Mouse (Mus musculus) heart, embryonic 13.5 days (tissue): Measurements from ENCODE around the gene Vmn1r80. TPM values are rescaled to one million over a fixed set of nuclear protein-coding genes. Genes with fewer than 3 reads are reported as not detected.
"Not testable (repeated sequence)": the region's sequence is repeated elsewhere in the genome, so short reads cannot be mapped to it uniquely, and the experiment has no call there.

Experiments used
- ATAC-seq: fragments of 200-750 bp; cut with Nextera tagmentation; 2 replicates; pipeline ENCODE4 v1.8.0; 2017; ENCODE audit warnings: moderate TSS enrichment; ENCODE audit not compliant: insufficient number of reproducible peaks, low FRiP score, low TSS enrichment; ENCODE audit errors: extremely low read depth
- H3K27ac ChIP-seq: fragments of 300-500 bp; sonication (generic); replicated peaks from 2 replicates; pipeline ENCODE4 v1.5.1; 2015; ENCODE audit warnings: moderate library complexity, mild to moderate bottlenecking, inconsistent platforms
- H3K27me3 ChIP-seq: fragments of 300-500 bp; sonication (generic); replicated peaks from 2 replicates; pipeline ENCODE4 v1.6.1; 2015; ENCODE audit warnings: mild to moderate bottlenecking, inconsistent platforms
- H3K36me3 ChIP-seq: fragments of 300-500 bp; sonication (generic); 2 replicates; pipeline ENCODE4 v1.6.1; 2015; ENCODE audit warnings: mild to moderate bottlenecking, inconsistent platforms
- H3K4me1 ChIP-seq: fragments of 300-500 bp; sonication (generic); 2 replicates; pipeline ENCODE4 v1.6.1; 2015; ENCODE audit warnings: inconsistent platforms
- H3K4me2 ChIP-seq: fragments of 300-500 bp; sonication (generic); 2 replicates; pipeline ENCODE4 v1.6.1; 2015; ENCODE audit warnings: inconsistent platforms, mild to moderate bottlenecking, moderate library complexity
- H3K4me3 ChIP-seq: fragments of 300-500 bp; sonication (generic); 2 replicates; pipeline ENCODE4 v1.5.1; 2015; ENCODE audit warnings: moderate library complexity, mild to moderate bottlenecking, inconsistent platforms
- H3K9ac ChIP-seq: fragments of 300-500 bp; sonication (generic); 2 replicates; pipeline ENCODE4 v1.6.1; 2015; ENCODE audit warnings: inconsistent platforms, mild to moderate bottlenecking, moderate library complexity
- H3K9me3 ChIP-seq: fragments of 300-500 bp; sonication (generic); 2 replicates; pipeline ENCODE4 v1.6.1; 2016; ENCODE audit warnings: inconsistent platforms
- WGBS: fragments of 180-500 bp; shearing (Covaris S2); methylation state at CpG from one replicate; pipeline ENCODE4 v1.1.7; 2015; ENCODE audit warnings: mixed read lengths; 5-methylcytosine and 5-hydroxymethylcytosine counted together
- polyA plus RNA-seq: library from polyadenylated mRNA; unstranded; fragments of >200 nt; fragmentation: Nextera tagmentation; extraction: Ambion mirVana; gene quantifications from 2 replicates; pipeline ENCODE4 v1.2.1, GENCODE M21; 2015

The Vmn1r80 gene
- not detected in 2 replicates for polyA plus RNA-seq

- Histone ChIP-seq H3K4me3 (no peak within 1 kb of the TSS), H3K36me3 (no peaks in the 10 kb centered on the region), H3K27ac (no peak within 1 kb of the TSS), H3K9me3 (no peaks in the 10 kb centered on the region), H3K4me2 (no peak within 1 kb of the TSS), H3K4me1 (no peaks in the 10 kb centered on the region), H3K27me3 (no peaks in the 10 kb centered on the region), H3K9ac (no peak within 1 kb of the TSS)
- no peak for ATAC-seq
- WGBS, result 76% methylated on average over 1 of the region's 1 CpGs
These were observed at the start of gene Vmn1r80 for GRCm38 (mm10) chr7:12188986-12189385. TSS of gene Vmn1r80 (plus strand) at chr7:12189286.

- H3K27ac ChIP-seq, result no peak within 1 kb of the TSS
- H3K9me3 ChIP-seq, result 0 out of 2 replicates have a peak, but pooled peaks cover 3% of the 10 kb centered on the region
- H3K4me1 ChIP-seq, result no peaks in the 10 kb centered on the region
- H3K4me3 ChIP-seq, result no peak within 1 kb of the TSS
- H3K9ac ChIP-seq, result no peak within 1 kb of the TSS
- H3K4me2 ChIP-seq, result no peak within 1 kb of the TSS
- H3K36me3 ChIP-seq, result no peaks in the 10 kb centered on the region
- H3K27me3 ChIP-seq, result no peaks in the 10 kb centered on the region
- no peak for ATAC-seq
- WGBS, result 50% methylated on average over 2 of the region's 2 CpGs
These were observed 39.1 kb upstream of the Vmn1r80 start, which contains the start of gene Vmn1r78 for GRCm38 (mm10) chr7:12149957-12150356. TSS of gene Vmn1r78 (plus strand) at chr7:12150257.

GRCm38 (mm10) chr7:12156463-12156862, 32.6 kb upstream of the Vmn1r80 start:
- not testable (repeated sequence) for ATAC-seq, H3K4me3 ChIP-seq, H3K4me2 ChIP-seq, H3K27ac ChIP-seq, H3K27me3 ChIP-seq, H3K4me1 ChIP-seq, H3K9ac ChIP-seq, H3K9me3 ChIP-seq, H3K36me3 ChIP-seq
- WGBS, result 40% methylated on average over 1 of the region's 1 CpGs

GRCm38 (mm10) chr7:12170979-12171378, 18.1 kb upstream of the Vmn1r80 start, which contains the start of gene Vmn1r79:
TSS of gene Vmn1r79 (plus strand) at chr7:12171279.
- not testable (repeated sequence) for H3K27me3 ChIP-seq, ATAC-seq, H3K9me3 ChIP-seq, H3K4me2 ChIP-seq, H3K9ac ChIP-seq, H3K4me1 ChIP-seq, H3K36me3 ChIP-seq, H3K4me3 ChIP-seq, H3K27ac ChIP-seq

- H3K27me3 ChIP-seq, H3K4me3 ChIP-seq, H3K9me3 ChIP-seq, ATAC-seq, H3K27ac ChIP-seq, H3K9ac ChIP-seq, H3K4me1 ChIP-seq, H3K36me3 ChIP-seq, H3K4me2 ChIP-seq: not testable (repeated sequence)
- WGBS, result 49% methylated on average over 2 of the region's 2 CpGs
These were observed 16.2 kb upstream of the Vmn1r80 start for GRCm38 (mm10) chr7:12172926-12173325.

GRCm38 (mm10) chr7:12204141-12204540, 15.1 kb downstream of the Vmn1r80 start:
- Histone ChIP-seq H3K4me1 (no peaks in the 10 kb centered on the region), H3K27me3 (no peaks in the 10 kb centered on the region), H3K9ac (no peak overlapping the region), H3K9me3 (peaks cover 20% of the 10 kb centered on the region), H3K4me2 (no peak overlapping the region), H3K27ac (no peak overlapping the region), H3K36me3 (no peaks in the 10 kb centered on the region), H3K4me3 (no peak overlapping the region)
- 52% methylated on average over 2 of the region's 2 CpGs for WGBS
- no peak for ATAC-seq

Other genes with a start within 250 kb of the Vmn1r80 start
- not detected in 2 replicates for gene Vmn1r77, start 152.5 kb upstream of the Vmn1r80 start, polyA plus RNA-seq
- gene Vmn1r78, start 39.0 kb upstream of the Vmn1r80 start, polyA plus RNA-seq, result not detected in 2 replicates
- not detected in 2 replicates for gene Vmn1r79, start 18.0 kb upstream of the Vmn1r80 start, polyA plus RNA-seq
- gene Vmn1r81, start 79.0 kb downstream of the Vmn1r80 start, polyA plus RNA-seq, result not detected in 2 replicates
- not detected in 2 replicates for gene Vmn1r82, start 111.1 kb downstream of the Vmn1r80 start, polyA plus RNA-seq
- gene Vmn1r83, start 140.2 kb downstream of the Vmn1r80 start, polyA plus RNA-seq, result not detected in 2 replicates
- gene Vmn1r84, start 180.0 kb downstream of the Vmn1r80 start, polyA plus RNA-seq, result not detected in 2 replicates
- 2.4 and 2.9 TPM in 2 replicates for gene Zfp551, start 233.5 kb downstream of the Vmn1r80 start, polyA plus RNA-seq